Mouse (Mus musculus) limb, embryonic 14.5 days (tissue): Measurements from ENCODE around the gene Sec22b. TPM values are rescaled to one million over a fixed set of nuclear protein-coding genes. Genes with fewer than 3 reads are reported as not detected.

Experiments used
- ATAC-seq: fragments of 200-750 bp; cut with Nextera tagmentation; 2 replicates; pipeline ENCODE4 v1.8.0; 2017; ENCODE audit warnings: low read depth, moderate number of reproducible peaks, moderate TSS enrichment; ENCODE audit not compliant: low FRiP score
- DNase-seq: peaks from one replicate; pipeline ENCODE4 v3.0.0-alpha.2; 2015; ENCODE audit warnings: low spot score
- H3K27ac ChIP-seq: fragments of 300-500 bp; sonication (generic); replicated peaks from 2 replicates; pipeline ENCODE4 v1.5.1; 2014; ENCODE audit warnings: low read depth, mild to moderate bottlenecking, low read length, moderate library complexity, mixed read lengths
- H3K27me3 ChIP-seq: fragments of 300-500 bp; sonication (generic); 2 replicates; pipeline ENCODE4 v1.6.1; 2014; ENCODE audit warnings: low read length, mixed read lengths; ENCODE audit not compliant: control insufficient read depth, insufficient read depth
- H3K36me3 ChIP-seq: fragments of 300-500 bp; sonication (generic); 2 replicates; pipeline ENCODE4 v1.6.1; 2014; ENCODE audit warnings: mild to moderate bottlenecking, low read length, moderate library complexity, mixed read lengths; ENCODE audit not compliant: control insufficient read depth, insufficient read depth
- H3K4me1 ChIP-seq: fragments of 300-500 bp; sonication (generic); 2 replicates; pipeline ENCODE4 v1.6.1; 2014; ENCODE audit warnings: antibody characterized with exemption, low read length, mixed read lengths; ENCODE audit not compliant: control insufficient read depth, insufficient read depth
- H3K4me2 ChIP-seq: fragments of 300-500 bp; sonication (generic); replicated peaks from 2 replicates; pipeline ENCODE4 v1.6.1; 2014; ENCODE audit warnings: low read depth, mild to moderate bottlenecking, low read length, moderate library complexity; ENCODE audit not compliant: severe bottlenecking
- H3K4me3 ChIP-seq: fragments of 300-500 bp; sonication (generic); replicated peaks from 2 replicates; pipeline ENCODE4 v1.5.1; 2014; ENCODE audit warnings: low read length
- H3K9ac ChIP-seq: fragments of 300-500 bp; sonication (generic); 2 replicates; pipeline ENCODE4 v1.6.1; 2014; ENCODE audit warnings: mild to moderate bottlenecking, low read depth, low read length, moderate library complexity; ENCODE audit not compliant: severe bottlenecking
- H3K9me3 ChIP-seq: fragments of 300-500 bp; sonication (generic); 2 replicates; pipeline ENCODE4 v1.6.1; 2016; ENCODE audit warnings: low read length; ENCODE audit not compliant: control insufficient read depth
- POLR2A ChIP-seq: fragments of 200-500 bp; IDR thresholded peaks from 2 replicates; pipeline ENCODE4 v1.8.0; 2012; ENCODE audit warnings: inconsistent platforms, mild to moderate bottlenecking, moderate library complexity, borderline replicate concordance; ENCODE audit not compliant: insufficient read depth, insufficient read length; ENCODE audit errors: extremely low read depth
- WGBS: fragments of 180-500 bp; shearing (Covaris S2); extraction: QIAGEN DNeasy Blood & Tissue Kit; methylation state at CpG from one replicate; pipeline ENCODE4 v1.1.7; 2014; 5-methylcytosine and 5-hydroxymethylcytosine counted together
- polyA plus RNA-seq, 2 experiments: library from polyadenylated mRNA; depleted of rRNA in 1 of 2; stranded (reverse) in 1 of 2; unstranded in 1 of 2; fragments of >200 nt; fragmentation: Nextera tagmentation in 1 of 2; extraction: Ambion mirVana in 1 of 2; gene quantifications; 2 replicates each; pipeline versions ENCODE4 v1.2.1 to v1.2.3; 2012 to 2014

The Sec22b gene
- polyA plus RNA-seq, 2 experiments, result 110 to 194 TPM

DNA sequence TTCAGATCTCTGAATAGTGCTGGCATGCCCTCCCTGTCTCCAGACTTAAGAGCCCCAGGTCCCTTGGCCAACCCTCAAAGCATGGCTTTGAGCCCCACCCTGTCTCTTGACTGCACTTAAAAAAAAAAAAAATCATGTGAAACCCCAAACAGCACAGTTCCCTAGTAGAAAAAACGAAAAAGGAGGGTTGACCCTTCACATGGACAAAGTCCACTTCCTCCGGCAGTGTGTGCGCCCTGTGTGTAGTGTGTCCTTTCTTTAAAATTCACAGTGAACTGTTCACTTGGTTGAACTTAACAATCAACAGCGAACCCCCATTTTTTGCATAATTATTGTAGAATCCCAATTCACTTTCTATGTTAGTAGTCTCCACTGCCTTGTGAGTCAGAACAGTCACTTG is 34.3 kb upstream of the Sec22b start:
- DNase-seq (no peak), ATAC-seq (no peak)
- Histone ChIP-seq H3K4me2 (peak overlapping the region; percentile 94), H3K9ac (peak overlapping the region; percentile 55; the same call in 1 of the 2 replicates), H3K36me3 (no peaks in the 10 kb centered on the region), H3K4me1 (peaks cover 7% of the 10 kb centered on the region; the same call in 1 of the 2 replicates), H3K27ac (no peak overlapping the region), H3K27me3 (peaks cover 18% of the 10 kb centered on the region; the same call in 1 of the 2 replicates), H3K9me3 (no peaks in the 10 kb centered on the region), H3K4me3 (peak overlapping the region; percentile 57)
- 69% methylated on average over 4 of the region's 4 CpGs for WGBS
- no peak for TF ChIP-seq POLR2A

DNA sequence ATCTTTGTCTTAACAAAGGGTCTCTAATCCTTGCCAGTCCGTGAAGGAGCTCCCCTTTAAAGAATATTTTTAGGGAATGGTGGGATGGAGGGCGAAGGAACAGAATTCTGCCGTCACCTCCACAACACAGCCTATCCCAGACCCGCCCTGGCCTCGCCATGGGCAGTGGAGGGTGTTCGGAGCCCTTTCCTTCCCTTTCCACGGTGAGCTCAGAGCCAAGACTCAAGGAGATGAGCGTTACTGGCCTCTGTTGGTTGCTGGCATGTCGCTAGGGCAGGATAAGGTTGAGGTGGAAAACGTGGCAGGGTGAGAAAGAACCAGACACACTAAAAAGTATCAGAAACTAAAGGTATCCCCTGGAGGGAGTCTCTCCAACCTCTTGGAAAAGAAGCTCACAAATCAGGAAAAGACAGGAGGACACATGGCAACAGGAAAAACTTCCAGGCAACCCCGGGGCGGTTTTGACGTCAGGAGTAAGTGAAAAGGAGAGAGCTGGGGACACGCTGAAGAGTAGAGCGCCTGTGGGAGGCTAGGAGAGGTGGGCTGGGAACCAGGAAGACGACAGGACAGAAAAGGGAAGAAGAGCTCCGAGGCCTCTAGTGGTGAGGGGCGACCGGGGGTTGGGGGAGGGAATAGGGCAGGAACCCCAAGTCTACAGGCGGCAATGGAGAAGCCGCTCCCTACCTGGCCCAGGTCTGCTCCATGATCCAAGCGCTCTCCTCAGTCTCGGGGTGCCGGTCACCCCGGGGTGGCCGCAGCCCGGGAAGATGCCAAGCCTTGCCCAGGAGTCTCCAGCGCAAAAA is 33.6 kb upstream of the Sec22b start:
- peak overlapping the region; percentile 65 for H3K27ac ChIP-seq
- peak overlapping the region; percentile 55 for H3K9ac ChIP-seq
- TF ChIP-seq POLR2A, result no peak
- peaks cover 18% of the 10 kb centered on the region; the same call in 1 of the 2 replicates for H3K27me3 ChIP-seq
- DNase-seq (no peak), ATAC-seq (peak; percentile 19; the same call in 1 of the 2 replicates)
- H3K4me3 ChIP-seq, result peak overlapping the region; percentile 57
- H3K4me1 ChIP-seq, result peaks cover 7% of the 10 kb centered on the region; the same call in 1 of the 2 replicates
- H3K4me2 ChIP-seq, result peak overlapping the region; percentile 94
- H3K36me3 ChIP-seq, result no peaks in the 10 kb centered on the region
- whole genome bisulfite sequencing, result 4% methylated on average over 27 of the region's 28 CpGs
- H3K9me3 ChIP-seq, result no peaks in the 10 kb centered on the region

DNA sequence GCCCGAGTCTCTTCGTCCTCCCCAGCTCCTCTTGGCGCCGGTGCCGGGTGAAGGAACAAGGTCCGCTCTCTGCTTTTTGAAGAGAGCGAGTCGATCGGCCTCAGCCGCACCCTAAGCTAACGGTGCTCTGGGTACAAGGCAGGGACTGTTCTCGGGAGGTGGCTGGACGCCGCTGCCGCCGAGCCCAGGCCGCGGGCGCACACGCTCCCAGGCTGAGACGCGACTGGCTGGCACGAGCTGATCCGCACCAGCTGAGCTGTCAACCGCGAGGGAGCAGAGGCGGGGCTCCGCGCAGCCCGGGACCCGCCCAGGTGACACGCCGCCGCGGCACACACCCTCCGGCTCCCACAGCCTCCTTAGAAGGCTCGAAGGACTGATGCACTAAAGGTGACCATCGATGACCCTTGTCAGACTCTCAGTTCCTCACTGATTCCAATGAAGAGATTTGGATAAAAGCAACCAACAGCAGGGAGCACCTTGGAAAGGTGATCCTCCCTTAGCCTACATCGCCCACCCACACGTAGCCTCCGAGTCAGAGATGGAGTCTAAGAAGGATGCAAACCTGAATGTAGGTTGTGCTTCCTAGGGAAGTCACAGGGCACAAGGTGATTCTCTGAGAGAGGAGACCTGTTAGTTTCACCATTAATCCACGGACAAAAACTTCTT is 32.8 kb upstream of the Sec22b start:
- Histone ChIP-seq H3K27me3 (peaks cover 18% of the 10 kb centered on the region; the same call in 1 of the 2 replicates), H3K4me1 (peaks cover 7% of the 10 kb centered on the region; the same call in 1 of the 2 replicates), H3K9ac (peak overlapping the region; percentile 55), H3K4me2 (peak overlapping the region; percentile 94), H3K4me3 (peak overlapping the region; percentile 57), H3K9me3 (no peaks in the 10 kb centered on the region), H3K36me3 (no peaks in the 10 kb centered on the region), H3K27ac (peak overlapping the region; percentile 65)
- TF ChIP-seq POLR2A, result no peak
- DNase-seq (peak; percentile 47), ATAC-seq (peak; percentile 87)
- WGBS, result 4% methylated on average over 41 of the region's 42 CpGs

DNA sequence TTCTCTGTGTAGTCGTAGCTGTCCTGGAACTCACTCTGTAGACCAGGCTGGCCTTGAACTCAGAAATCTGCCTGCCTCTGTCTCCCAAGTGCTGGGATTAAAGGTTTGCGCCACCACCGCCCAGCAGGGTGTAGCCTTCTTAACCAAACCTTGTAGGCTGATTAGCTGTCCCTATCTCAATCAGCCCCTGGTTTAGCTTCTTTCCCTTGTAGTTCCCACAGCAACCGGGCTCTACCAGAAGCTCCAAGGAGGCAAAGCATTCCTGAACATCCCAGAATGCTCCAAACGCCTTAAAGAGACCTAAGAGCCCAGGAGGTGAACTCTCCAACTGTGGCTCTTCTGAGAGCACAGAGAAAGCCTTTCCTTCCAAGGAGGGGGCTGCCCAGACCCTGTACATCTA is 32.3 kb upstream of the Sec22b start:
- Histone ChIP-seq H3K36me3 (no peaks in the 10 kb centered on the region), H3K4me3 (no peak overlapping the region), H3K4me1 (peaks cover 7% of the 10 kb centered on the region; the same call in 1 of the 2 replicates), H3K9ac (no peak overlapping the region), H3K27ac (no peak overlapping the region), H3K4me2 (no peak overlapping the region), H3K27me3 (peaks cover 18% of the 10 kb centered on the region; the same call in 1 of the 2 replicates), H3K9me3 (no peaks in the 10 kb centered on the region)
- 49% methylated on average over 5 of the region's 5 CpGs for WGBS
- no peak for ATAC-seq
- TF ChIP-seq POLR2A, result no peak
- no peak for DNase-seq

DNA sequence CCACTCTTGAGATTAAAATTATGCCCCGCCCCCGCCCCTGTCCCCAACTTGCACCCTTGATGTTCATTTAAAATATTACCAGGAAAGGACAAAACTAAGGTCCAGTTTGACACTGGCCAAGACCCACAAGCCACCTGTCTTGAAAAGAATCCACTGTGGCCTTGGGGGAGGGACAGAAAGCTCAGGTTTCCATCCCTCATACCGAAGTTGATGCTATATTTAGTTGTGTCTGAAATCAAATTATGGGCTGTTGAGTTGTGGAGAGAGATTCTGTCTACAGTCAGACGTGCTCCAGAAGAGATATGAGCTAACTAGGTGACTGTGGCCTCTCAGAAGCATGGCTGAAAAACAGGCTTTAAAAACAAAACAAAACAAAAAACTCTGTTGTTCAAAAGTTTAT is 31.3 kb upstream of the Sec22b start:
- no peak for ATAC-seq
- Histone ChIP-seq H3K4me3 (no peak overlapping the region), H3K9ac (no peak overlapping the region), H3K4me1 (peaks cover 7% of the 10 kb centered on the region; the same call in 1 of the 2 replicates), H3K36me3 (no peaks in the 10 kb centered on the region), H3K27me3 (peaks cover 18% of the 10 kb centered on the region; the same call in 1 of the 2 replicates), H3K4me2 (no peak overlapping the region), H3K9me3 (no peaks in the 10 kb centered on the region), H3K27ac (no peak overlapping the region)
- TF ChIP-seq POLR2A, result no peak
- DNase-seq, result no peak
- 68% methylated on average over 4 of the region's 4 CpGs for WGBS
